Mouse (Mus musculus): Measurements from ENCODE around the gene Cab39.

GRCm38 (mm10) chr1:85751494-85751893 lies 41.7 kb upstream of the Cab39 start:
- TF ChIP-seq CTCF (IDR thresholded peaks at IDR 0.05; ENCODE audit: low read depth) (no peak), EP300 (IDR thresholded peaks at IDR 0.05; ENCODE audit: low read depth) (no peak)

Measured in liver, embryonic 14.5 days (tissue).